Mouse (Mus musculus): Measurements from ENCODE around the gene Arf3.

Arf3 gene

DNA sequence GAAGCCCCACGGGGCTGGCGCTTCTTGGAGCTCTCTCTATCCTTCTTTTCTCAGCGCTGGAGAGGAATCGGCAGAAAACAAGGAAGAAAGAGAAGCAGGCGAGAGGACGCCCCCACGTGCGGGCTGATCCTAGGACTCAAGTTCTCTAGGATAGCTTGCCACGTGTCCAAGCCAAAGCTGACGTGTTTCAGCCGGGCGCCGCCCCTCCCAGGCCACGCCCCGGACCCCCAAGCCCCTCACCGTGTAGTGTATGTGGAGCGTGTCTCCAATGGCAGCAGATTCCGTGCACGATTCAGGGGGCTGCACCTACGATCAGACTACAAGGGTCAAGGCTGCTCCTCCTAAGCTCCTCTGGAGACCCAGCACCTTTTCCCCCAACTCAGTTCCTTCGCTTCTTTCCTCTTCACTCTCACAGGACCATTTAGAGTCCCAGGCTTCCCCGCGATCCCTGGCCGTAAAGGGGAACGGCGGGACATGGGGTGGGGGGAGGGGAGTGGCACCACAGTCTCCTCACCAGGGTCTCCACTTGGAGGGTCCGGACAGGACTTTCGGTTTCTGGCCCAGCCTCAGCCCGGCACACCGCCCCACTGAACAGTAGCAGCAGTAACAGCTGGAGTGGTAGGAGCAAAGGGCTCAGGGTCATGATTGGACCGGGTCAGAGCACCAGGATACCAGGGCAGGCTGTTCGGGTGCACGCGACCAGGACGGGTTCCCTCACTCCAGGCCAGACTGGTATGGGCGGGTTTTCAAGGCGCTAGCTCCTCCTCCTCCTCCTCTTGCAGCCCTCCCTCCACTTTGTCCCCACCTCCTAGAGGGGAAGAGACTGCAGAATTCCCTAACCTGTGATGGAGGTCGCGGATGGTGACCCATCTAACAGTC, 35.3 kb downstream of the Arf3 start, which contains the start of gene Fkbp11:
Gene Fkbp11 (minus strand): TSS at position 756 of the 879 bp plus-strand sequence.
- peak; percentile 45; the same call in 1 of the 2 replicates for ATAC-seq (ENCODE audit: insufficient number of reproducible peaks, low FRiP score, low TSS enrichment)

DNA sequence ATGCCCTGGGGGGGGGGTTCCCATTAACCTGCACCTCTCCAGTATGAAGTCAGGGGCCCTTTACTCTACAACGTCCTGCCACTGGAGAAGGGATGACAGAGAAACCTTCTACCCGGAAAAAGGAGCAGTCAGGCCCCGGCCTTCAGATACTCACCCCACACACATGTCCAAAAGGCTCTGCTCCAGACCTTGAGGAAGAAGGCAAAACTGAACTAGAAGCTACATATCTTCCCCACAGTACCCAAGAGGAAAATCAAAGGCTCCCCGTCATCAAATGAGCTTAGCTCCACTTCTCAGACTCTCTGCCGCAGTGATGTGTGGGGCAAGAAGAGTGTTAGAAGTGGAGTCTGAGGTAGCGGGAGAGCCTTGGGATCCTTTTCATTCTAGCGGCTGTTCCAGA, 36.3 kb downstream of the Arf3 start:
- no peak for ATAC-seq (ENCODE audit: insufficient number of reproducible peaks, low FRiP score, low TSS enrichment)

DNA sequence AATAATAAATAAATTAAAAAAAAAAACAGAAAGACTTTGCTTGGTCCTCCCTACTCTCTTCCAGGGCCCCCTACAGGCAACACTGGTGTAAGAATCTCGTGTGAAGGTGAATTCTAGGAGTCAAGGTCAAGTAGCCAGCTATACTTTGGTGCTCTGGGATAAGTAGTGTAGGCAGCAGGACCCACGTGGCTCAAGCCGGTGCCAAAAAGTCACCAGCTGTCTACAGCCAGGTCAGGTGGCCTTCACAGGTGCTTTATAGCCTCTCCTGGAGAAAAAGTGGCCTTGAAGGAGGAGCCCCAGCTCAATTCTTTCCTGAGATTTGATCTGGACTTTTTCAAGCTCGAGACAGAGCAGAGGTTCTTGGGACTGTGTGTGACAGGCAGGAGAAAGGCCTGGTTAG, 36.9 kb downstream of the Arf3 start:
- ATAC-seq (ENCODE audit: insufficient number of reproducible peaks, low FRiP score, low TSS enrichment): no peak

DNA sequence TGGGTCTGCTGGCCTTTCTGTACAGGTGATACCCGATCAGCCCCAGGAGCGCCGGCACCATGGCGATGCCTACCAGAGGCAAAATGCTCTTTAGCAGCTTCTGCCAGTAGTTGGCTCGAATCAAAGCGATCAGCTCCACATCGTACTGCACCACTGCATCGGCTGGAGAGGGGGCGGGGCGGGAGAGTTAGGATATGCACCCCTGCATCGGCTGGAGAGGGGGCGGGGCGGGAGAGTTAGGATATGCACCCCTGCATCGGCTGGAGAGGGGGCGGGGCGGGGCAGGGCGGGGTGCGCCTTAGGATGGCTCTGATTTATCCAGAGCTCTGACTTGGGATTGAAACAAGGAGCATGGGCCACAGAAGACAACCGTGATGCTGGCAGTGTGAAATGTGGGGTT, 38.6 kb downstream of the Arf3 start:
- ATAC-seq (ENCODE audit: insufficient number of reproducible peaks, low FRiP score, low TSS enrichment): no peak

DNA sequence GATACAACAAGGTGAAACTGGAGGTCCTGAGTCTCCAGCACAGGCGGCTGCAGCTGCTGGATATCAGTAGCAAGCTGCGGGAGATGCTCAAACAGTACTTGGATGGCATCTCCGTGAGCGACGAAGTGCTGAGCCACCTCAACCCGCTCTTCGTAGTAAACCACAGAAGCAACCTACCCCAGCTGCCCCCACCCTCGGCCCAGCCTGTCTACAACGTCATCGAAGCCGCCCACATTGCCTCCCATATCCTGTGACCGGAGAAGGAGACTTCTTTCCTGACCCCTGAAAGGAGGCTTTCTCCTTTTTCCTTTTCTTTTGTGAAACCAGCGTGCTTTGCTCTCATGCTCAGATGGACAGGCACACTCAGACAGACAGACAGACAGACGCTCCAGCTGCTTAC, 40.2 kb downstream of the Arf3 start:
- ATAC-seq (ENCODE audit: insufficient number of reproducible peaks, low FRiP score, low TSS enrichment): no peak

DNA sequence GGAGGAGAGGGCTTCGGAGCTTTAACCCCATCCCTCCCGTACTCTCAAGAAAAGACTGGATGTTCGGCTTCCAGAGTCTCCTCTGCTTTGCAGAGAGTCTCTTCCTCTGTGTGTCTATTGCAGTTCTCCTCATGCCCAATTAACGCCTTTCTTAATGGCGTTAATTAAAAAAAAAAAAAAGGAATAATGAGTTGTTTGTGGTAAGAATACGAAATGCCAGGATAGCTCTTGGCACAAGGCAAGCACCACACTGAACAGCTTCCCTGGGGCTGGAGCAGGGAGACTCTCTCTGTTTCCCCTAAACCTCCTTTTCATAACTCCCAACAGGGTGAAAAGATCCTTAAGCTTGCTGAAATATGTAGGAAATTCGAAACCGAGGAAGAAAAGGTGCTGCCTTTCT, 40.8 kb downstream of the Arf3 start:
- ATAC-seq (ENCODE audit: insufficient number of reproducible peaks, low FRiP score, low TSS enrichment): no peak

DNA sequence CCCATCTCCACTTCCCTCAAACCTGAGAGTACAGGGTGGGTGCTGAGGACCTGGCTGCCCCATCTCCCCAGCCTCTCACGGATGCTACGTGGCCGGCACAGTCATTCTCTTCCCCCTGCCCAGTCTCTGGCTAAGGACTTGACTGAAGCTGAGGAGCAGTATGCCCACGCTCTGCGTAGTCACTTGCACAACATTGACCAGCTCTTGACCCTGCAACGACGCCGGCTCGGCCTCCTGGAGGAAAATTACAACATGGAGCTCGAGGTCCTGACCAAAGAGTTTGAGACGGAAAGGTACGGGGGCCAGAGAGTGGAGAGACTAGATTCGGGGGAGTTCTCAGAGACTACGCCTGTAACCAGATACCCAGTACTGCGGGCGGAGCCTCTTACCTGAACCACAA, 45.7 kb downstream of the Arf3 start:
- no peak for ATAC-seq (ENCODE audit: insufficient number of reproducible peaks, low FRiP score, low TSS enrichment)

DNA sequence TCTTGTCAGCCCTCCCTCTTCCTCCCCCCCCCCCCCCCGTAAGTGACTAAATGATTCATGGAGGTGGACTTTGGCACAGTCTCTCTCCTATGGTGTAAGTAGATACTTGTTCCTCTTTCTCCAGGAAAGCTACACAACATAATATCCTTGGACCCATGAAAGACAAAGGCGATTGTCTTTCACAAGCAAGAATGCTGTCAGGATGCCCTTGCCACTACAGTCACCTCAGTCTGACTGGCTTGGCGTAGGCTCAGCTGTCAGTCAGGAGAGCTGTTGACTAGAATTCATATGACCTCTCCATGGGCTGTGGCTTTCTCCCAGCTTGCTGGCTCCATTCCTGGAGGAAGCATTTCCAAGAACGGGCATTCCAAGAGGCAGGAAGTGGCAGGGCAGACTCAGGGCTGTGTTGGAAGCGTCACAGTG, 48.8 kb downstream of the Arf3 start:
- no peak for ATAC-seq (ENCODE audit: insufficient number of reproducible peaks, low FRiP score, low TSS enrichment)

DNA sequence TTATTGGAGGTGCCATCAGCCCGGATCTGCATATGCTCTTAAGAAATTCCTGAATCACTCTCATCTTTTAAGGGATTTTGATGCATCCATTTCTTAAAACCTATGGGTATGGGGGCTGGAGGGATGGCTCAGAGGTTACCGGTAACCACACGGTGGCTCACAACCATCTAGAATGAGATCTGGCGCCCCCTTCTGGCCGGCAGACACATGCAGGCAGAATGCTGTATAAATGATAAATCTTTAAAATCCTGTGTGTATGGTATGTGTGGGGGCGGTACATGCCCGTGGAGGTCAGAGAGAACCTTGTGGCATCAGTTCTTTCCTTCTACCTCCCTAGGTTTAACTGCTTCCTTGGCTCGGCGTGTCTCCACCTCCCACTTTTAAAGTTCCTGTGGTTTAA, 52.6 kb downstream of the Arf3 start:
- no peak for ATAC-seq (ENCODE audit: insufficient number of reproducible peaks, low FRiP score, low TSS enrichment)

DNA sequence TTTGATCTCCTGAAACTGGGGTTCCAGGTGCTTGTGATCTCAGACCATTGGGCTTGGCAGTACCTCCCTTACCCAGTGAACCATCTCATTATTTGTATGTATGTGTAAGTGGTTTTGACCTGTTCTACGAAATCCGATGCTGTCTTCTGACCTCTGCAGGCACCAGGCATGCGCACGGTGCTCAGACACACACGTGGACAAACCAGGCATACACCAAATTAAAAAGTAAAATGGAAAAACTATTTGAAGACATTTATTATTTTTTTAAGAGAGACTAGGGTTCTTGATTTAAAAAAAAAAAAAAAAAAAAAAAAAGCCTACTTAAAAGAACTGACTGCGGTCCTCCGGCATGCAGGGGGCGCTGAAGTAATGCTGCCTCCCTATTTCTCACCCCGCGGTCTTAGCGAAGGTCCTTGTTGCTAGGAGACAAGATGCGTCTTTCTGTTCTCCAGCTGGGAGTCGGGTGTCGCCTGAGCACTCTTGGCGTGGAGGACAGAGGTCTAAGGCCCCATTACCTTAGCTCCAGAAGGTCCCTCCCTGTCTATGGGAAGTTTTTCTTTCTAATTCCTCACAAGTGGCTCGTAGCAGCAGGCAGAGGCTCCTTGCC, 55.1 kb downstream of the Arf3 start, which contains the start of gene Ccdc65:
Gene Ccdc65 (plus strand): TSS at position 442 of the 607 bp plus-strand sequence.
- peak; percentile 81; the same call in 1 of the 2 replicates for ATAC-seq (ENCODE audit: insufficient number of reproducible peaks, low FRiP score, low TSS enrichment)

DNA sequence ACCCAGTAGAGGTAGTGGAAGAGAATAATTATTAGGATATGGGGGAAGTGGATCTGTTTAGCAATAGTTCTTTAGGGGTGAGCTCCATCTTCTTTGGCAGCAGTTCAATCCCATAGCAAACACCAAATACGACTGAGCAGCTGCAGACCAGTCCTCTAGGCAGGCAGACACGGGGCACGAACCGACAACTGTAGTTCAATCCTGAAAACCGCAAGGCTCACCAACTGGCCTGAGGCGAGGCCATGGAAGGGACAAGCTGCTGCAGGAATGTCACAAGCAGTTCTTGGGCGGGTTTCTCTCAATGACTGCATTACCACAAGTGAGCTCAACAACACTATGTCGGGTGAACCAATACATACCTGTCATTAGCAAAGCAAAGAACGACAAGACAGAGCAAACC, 58.7 kb downstream of the Arf3 start:
- no peak for ATAC-seq (ENCODE audit: insufficient number of reproducible peaks, low FRiP score, low TSS enrichment)

DNA sequence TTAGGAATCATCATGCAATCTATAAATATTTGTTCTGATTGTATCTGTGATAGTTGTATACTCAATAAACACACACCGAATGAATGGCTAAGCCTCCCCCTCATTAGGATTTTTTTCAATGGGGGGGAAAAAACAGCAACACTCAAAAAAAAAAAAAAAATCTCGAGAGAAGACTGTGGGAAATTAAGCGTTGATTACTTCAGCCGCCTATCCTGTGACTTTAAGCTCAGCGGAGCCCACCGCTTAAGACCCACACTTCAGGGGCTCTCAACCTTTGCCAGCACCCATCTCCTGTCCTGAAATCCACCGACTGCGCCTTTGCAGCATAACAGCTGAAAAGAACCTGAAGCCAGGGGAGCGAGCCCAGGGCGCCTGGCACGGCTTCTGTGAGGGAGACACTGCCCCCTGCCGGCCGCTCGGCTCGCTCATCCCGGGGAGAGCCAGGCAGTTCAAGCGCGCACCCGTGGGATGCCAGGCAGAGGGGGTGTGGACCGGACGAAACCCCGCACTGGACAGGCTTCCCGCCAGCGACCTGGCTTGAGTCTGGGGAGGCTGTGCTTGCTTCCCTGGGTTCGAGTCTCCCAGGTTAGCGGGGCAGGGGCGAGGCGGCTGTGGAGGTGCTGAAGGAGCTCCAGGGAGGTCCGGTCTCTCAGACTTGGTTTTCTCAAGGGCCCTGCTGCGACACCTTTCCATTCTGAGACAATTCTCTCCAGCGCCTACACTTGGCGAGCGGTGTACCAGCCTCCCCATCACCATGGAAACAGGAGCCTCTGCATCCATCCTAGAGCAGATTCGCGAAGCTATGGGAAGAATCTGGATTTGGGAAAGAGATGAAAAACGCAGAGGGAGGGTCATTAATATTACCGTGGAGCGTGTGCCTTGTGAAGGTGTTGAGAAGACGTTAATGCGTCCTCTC, 63.6 kb downstream of the Arf3 start:
- ATAC-seq (ENCODE audit: insufficient number of reproducible peaks, low FRiP score, low TSS enrichment): peak; percentile 82

DNA sequence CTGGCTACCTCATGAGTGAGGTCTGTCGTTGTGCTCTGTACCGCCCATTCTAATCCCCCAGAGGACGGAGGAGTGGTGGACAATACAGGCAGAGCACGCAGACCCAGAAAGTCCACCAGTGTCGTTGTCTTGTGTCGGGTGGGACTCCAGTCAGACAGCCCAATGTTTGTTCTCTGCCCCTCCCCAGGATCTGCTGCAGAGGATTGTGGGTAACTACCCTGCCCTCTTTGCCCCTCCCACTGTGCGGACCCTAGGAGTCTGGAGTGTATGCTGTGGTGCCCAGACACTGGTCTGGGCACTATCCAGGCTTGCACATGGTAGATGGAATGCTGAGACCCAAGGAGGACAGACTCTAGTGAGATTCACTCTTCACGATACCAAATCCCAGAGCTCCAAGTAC, 66.8 kb downstream of the Arf3 start:
- ATAC-seq (ENCODE audit: insufficient number of reproducible peaks, low FRiP score, low TSS enrichment): no peak

DNA sequence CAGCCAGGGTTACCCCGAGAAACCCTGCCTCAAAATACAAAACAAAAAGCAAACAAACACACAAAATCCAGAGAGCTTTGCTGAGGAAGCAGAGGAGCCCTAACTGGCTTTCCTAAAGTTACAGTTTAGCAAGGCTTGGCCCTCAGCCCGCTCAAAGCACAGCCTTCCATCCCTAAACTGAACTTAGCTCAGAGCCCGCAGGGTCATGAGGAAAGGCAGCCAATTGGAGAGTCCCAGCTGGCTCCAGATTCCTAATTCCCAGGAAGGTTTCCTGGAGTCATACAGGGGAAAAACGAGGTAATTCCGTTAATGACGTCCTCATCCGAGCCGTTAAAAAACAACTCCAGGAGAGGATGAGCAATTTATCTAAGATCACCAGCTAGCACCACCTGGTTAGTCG, 67.3 kb downstream of the Arf3 start:
- ATAC-seq (ENCODE audit: insufficient number of reproducible peaks, low FRiP score, low TSS enrichment): no peak

DNA sequence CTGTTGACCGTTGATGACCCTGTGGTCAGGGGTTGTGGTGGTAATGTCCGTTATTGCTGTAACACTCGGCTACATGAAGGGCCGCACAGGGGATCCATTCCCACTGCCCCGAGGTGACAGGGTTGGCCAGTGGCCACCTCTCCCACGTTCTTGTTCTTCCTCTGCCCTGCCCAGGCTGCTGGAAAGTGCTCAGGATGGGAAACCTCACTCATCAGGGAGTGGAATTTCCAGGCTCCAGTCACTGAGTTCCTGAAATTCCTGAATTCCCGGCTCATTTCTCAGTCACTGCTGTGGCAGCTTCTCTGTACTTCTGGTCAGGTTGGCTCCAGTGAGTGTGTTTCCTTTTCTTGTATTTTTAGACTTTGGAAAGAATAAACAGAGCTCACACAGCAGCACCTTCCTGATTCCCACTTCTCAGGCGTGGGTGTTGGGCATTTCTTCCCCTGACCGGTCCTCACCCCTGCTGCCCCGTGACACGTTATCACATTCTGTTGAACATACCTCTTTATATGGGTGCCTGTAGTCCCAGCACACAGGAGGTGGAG, 70.8 kb downstream of the Arf3 start:
- no peak for ATAC-seq (ENCODE audit: insufficient number of reproducible peaks, low FRiP score, low TSS enrichment)

DNA sequence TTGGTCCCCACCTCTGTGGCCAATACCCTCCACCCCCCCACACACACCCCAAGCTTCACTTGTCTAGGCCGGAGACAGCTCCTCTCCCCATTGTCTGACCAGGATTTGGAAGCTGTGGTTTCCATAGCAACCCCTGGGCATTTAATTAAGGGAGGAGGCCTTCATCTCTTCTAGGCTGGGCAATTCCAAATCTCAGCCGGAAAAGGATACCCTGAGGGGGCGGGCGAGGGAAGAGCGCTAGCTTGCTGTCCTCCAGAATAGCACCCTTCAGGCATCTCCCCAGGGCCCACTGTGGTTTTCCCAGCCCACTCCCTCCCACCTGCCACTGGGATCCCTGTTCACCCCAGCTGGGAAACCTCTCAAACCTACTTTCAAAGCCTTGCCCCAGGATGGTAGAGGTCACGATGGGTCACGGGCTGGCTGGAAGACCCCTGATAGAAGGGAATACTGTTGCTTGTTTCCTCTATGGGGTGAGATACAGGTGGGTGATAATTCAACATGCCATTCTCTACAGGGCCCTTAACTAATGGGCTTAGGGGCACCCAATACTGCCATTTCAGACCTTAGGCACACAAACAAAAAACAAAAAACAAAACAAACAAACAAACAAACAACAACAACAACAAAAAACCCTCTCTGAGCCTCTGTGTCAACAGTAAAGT, 71.4 kb downstream of the Arf3 start:
- no peak for ATAC-seq (ENCODE audit: insufficient number of reproducible peaks, low FRiP score, low TSS enrichment)

DNA sequence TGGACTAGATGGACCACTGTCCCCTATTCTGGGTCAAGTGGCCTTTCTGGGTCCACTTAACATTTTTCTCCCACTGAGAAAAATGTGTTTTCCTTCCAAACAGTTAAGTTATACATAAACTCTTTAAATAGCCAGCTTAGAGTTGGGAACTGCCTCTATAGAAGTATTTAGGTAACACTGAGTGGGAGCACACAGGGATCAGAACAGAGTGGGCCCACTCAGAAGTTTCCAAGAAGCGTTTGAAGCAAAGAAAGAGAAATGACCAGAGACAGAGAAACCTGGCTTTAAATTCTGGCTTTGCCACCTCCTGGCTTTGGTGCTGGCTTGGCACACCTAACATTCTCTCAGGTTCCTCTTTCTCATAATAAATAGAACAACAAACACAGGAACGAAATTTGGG, 73.3 kb downstream of the Arf3 start:
- no peak for ATAC-seq (ENCODE audit: insufficient number of reproducible peaks, low FRiP score, low TSS enrichment)

Measured in cerebellum, adult (tissue).